Mouse (Mus musculus) T-cell, adult 66 days (primary cell): ENCODE data around the gene 1700001O22Rik. TPM values are rescaled to one million over a fixed set of nuclear protein-coding genes. Genes with fewer than 3 reads are reported as not detected.

Experiments used
- total RNA-seq, 2 experiments: library from RNA; stranded (reverse); gene quantifications; 3 replicates in 1 of 2; 4 replicates in 1 of 2; pipeline ENCODE4 v1.2.4; 2023

1700001O22Rik gene
- total RNA-seq: 1 to 10 TPM; 1.2 to 2.8 TPM

DNA sequence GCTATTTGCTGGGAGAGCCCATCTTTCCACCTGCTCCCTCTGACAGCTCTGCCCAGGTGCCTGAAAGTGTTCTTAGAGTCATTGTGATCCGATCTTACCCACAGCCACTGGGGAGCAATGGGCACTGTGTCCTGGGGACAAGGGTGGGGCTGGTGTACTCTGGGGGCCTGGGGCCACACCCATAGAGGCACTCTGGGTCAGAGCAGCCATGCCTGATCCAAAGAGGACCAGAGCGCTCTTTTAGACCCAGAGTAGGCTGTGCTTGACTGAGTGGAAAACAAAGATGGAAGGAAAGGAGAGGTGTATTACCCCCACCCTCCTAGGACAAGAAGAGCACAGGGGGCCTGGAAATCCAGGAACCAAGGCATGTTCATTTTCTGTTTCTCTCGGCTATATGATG, at the start of gene 1700001O22Rik:
Gene 1700001O22Rik, minus strand, starts transcription at position 58 of the 400 bp plus-strand sequence.

DNA sequence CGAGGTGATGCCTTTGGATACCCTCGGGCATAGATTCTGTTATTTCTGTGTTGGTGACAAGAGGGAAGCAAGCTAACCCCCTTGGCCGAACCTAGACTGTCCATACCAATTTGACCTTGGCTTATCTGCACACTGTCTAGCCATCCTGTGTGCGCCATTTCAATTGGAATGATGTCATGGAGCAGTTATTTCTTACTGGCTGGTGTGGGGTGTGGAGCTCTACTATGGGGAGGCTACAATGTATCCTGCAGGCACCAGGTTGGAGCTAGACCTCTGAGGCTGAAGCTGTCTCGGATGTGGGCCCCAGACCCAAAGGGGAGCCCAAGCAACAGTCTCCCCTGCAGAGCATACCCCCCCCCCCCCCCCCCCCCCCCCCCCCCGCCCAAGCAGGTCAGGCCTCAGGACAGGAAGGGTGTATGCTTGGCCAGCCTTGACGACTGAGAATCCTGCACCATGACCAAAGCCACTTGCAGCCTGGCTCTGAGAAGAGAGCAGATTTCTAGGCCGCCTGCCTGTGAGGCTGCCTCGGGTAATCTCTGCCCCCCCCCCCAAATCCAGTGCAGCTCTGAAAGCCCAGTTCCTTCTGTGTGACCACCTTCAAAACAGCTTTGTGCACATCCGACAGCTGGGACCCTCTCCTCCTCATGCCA, 31.0 kb upstream of the 1700001O22Rik start, which contains the start of gene Prrx2:
Gene Prrx2, plus strand, starts transcription at position 600 of the 650 bp plus-strand sequence.

DNA sequence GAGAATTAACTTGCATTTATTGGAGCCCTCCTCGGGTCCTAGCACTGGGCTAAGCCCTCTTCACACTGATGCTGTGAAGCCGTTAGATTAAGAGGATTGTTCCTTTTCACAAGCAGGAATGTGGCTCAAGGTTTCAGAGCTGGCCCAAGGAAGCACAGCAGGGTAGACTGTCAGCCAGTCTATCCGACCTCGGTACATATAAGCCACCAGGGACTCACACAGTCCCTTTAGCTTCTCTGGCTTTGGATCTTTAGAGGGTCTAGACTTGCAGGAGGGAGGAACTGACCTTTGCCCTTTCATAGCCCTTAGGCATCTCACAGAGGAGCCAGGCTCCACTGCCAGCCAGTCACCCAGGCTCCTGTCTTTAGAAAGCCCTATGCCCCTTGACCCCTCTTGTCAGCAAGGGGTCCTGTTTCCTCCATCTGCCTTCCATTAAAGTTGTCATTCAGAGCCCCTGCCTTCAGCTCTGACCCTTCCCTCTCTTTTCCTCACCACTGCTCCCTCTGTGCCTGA, 26.9 kb upstream of the 1700001O22Rik start, which contains the start of gene Asb6:
Gene Asb6, minus strand, starts transcription at position 51 of the 513 bp plus-strand sequence.

DNA sequence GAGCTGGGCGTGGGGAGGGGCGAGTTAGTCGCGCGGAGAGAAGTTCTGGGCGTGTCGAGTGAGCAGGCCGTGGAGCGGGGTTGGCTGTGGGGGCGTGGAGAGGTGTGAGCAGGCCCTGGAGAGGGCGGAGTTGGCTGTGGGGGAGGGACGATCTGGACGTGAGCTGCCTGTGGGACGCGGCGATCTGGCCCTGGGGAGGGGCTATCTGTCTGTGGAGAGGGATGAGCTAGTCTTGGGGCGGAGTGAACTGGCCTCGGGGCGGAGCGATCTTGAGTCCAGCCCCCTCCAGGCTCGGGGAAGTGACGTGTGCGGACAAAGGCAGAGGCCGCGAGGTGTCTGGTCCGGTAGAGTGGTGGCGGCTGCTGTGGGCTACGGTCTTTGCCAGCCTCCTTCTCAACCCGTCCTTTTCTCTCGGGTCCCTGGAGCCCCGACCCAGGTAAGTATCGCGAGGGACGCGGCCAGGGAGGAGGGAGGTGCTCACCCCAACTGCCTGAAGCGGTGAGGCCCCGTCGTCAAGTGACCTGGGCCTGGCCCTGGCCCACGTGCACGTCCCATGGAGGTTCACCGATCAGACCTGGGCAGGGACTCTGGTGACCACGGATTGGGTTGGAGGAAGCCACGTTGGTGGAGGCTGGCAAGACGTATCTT, 4.3 kb upstream of the 1700001O22Rik start, which contains the start of gene Ntmt1:
Gene Ntmt1, plus strand, starts transcription at position 179 of the 648 bp plus-strand sequence.

Other genes with a start within 250 kb of the 1700001O22Rik start
- 1 to 10 TPM; 1.2 to 1.9 TPM for gene Cstad, start 208.6 kb downstream of the 1700001O22Rik start, total RNA-seq
- gene Ntmt1, start 4.2 kb upstream of the 1700001O22Rik start, total RNA-seq: 10 to 100 TPM; 18.5 to 25.5 TPM
- 10 to 100 TPM; 46.8 to 57.0 TPM for gene Asb6, start 26.7 kb upstream of the 1700001O22Rik start, total RNA-seq
- gene Prrx2, start 31.3 kb upstream of the 1700001O22Rik start, total RNA-seq: not detected
- not detected for gene Ptges, start 126.2 kb upstream of the 1700001O22Rik start, total RNA-seq
- 10 to 100 TPM; 48.3 to 54.4 TPM for gene Tor1b, start 149.3 kb upstream of the 1700001O22Rik start, total RNA-seq
- gene Tor1a, start 164.3 kb upstream of the 1700001O22Rik start, total RNA-seq: 10 to 100 TPM; 55.1 to 58.1 TPM
- 10 to 100 TPM; 74.1 to 83.3 TPM for gene BC005624, start 178.5 kb upstream of the 1700001O22Rik start, total RNA-seq
- 10 to 100 TPM; 32.4 to 40.0 TPM for gene Usp20, start 178.6 kb upstream of the 1700001O22Rik start, total RNA-seq